Mouse (Mus musculus) adrenal gland (tissue): Measurements from ENCODE around the gene Epha1.

Source experiments
- intact Hi-C: fragments of 180-260 bp; cut with DNase I; formaldehyde crosslinking; loops from one replicate; pipeline ENCODE4 v1.15.1; 2025

Gene Epha1

GRCm38 (mm10) chr6:42375131-42375530, 2.1 kb upstream of the Epha1 start:
- intact Hi-C loops = loop anchor here (10.0 kb wide), 1 partner anchor 110 kb away; the partner anchor contains the start of genes Casp2 and Tmem139

- intact Hi-C loops = loop anchor here (10.0 kb wide), 1 partner anchor 110 kb away; the partner anchor contains the start of genes Casp2 and Tmem139
These were observed 1.6 kb upstream of the Epha1 start for GRCm38 (mm10) chr6:42374701-42375100.

- intact Hi-C loops = loop anchor here (10.0 kb wide), 1 partner anchor 109 kb away; the partner anchor contains the start of genes Casp2 and Tmem139
These were observed 782 bp upstream of the Epha1 start for GRCm38 (mm10) chr6:42373669-42374430.

GRCm38 (mm10) chr6:42372421-42372815, 650 bp downstream of the Epha1 start:
- intact Hi-C loops = loop anchor here (10.0 kb wide), 1 partner anchor 108 kb away; the partner anchor contains the start of genes Casp2 and Tmem139

- intact Hi-C loops = loop anchor here (10.0 kb wide), 1 partner anchor 107 kb away; the partner anchor contains the start of genes Casp2 and Tmem139
These were observed 1.1 kb downstream of the Epha1 start for GRCm38 (mm10) chr6:42372001-42372400.

GRCm38 (mm10) chr6:42370630-42371363, 2.3 kb downstream of the Epha1 start:
- intact Hi-C loops = loop anchor here (10.0 kb wide), 1 partner anchor 106 kb away; the partner anchor contains the start of genes Casp2 and Tmem139

GRCm38 (mm10) chr6:42369870-42370269, 3.2 kb downstream of the Epha1 start:
- intact Hi-C loops = loop anchor here (10.0 kb wide), 1 partner anchor 105 kb away; the partner anchor contains the start of genes Casp2 and Tmem139

GRCm38 (mm10) chr6:42365215-42365614, 7.9 kb downstream of the Epha1 start:
- intact Hi-C loops = no loop called here

GRCm38 (mm10) chr6:42364607-42365006, 8.5 kb downstream of the Epha1 start:
- intact Hi-C loops = no loop called here

GRCm38 (mm10) chr6:42364066-42364465, 9.0 kb downstream of the Epha1 start:
- intact Hi-C loops = no loop called here

- intact Hi-C loops = no loop called here
These were observed 10.1 kb downstream of the Epha1 start for GRCm38 (mm10) chr6:42362974-42363373.

- intact Hi-C loops = no loop called here
These were observed 10.6 kb downstream of the Epha1 start for GRCm38 (mm10) chr6:42362497-42362896.

GRCm38 (mm10) chr6:42362074-42362473, 11.0 kb downstream of the Epha1 start:
- intact Hi-C loops = no loop called here

- intact Hi-C loops = no loop called here
These were observed 11.8 kb downstream of the Epha1 start for GRCm38 (mm10) chr6:42361041-42361895.

- intact Hi-C loops = no loop called here
These were observed 12.7 kb downstream of the Epha1 start for GRCm38 (mm10) chr6:42360231-42360840.

GRCm38 (mm10) chr6:42359364-42360147, 13.5 kb downstream of the Epha1 start:
- intact Hi-C loops = no loop called here

GRCm38 (mm10) chr6:42358901-42359300, 14.2 kb downstream of the Epha1 start:
- intact Hi-C loops = no loop called here

- intact Hi-C loops = no loop called here
These were observed 15.2 kb downstream of the Epha1 start for GRCm38 (mm10) chr6:42357901-42358300.

- intact Hi-C loops = no loop called here
These were observed 16.2 kb downstream of the Epha1 start for GRCm38 (mm10) chr6:42356913-42357312.
